Mouse (Mus musculus) brown adipose tissue, adult 24 weeks (tissue): ENCODE measurements around the gene Tmx1. TPM values are rescaled to one million over a fixed set of nuclear protein-coding genes. Genes with fewer than 3 reads are reported as not detected.
A peak's percentile ranks its signal among the peaks of the same experiment; 100 is the strongest.

Experiments used
- H3K27ac ChIP-seq: fragments of 200-500 bp; replicated peaks from 2 replicates; pipeline ENCODE4 v1.5.1; 2012; ENCODE audit warnings: low read depth, mild to moderate bottlenecking, low read length
- H3K4me1 ChIP-seq: fragments of 200-500 bp; 2 replicates; pipeline ENCODE4 v1.6.1; 2012; ENCODE audit warnings: low read length, mixed read lengths; ENCODE audit not compliant: control insufficient read depth, insufficient read depth, insufficient read length
- H3K4me3 ChIP-seq: fragments of 200-500 bp; 2 replicates; pipeline ENCODE4 v1.5.1; 2012; ENCODE audit warnings: low read depth, mild to moderate bottlenecking, low read length, moderate library complexity; ENCODE audit not compliant: insufficient read depth
- polyA plus RNA-seq: library from polyadenylated mRNA; stranded (reverse); fragments of >200 nt; gene quantifications from 2 replicates; pipeline ENCODE4 v1.2.4, GENCODE M21; 2012; ENCODE audit not compliant: missing spikeins, insufficient read depth, insufficient read length

Gene Tmx1
- polyA plus RNA-seq, 1 experiment: 24.3 TPM

DNA sequence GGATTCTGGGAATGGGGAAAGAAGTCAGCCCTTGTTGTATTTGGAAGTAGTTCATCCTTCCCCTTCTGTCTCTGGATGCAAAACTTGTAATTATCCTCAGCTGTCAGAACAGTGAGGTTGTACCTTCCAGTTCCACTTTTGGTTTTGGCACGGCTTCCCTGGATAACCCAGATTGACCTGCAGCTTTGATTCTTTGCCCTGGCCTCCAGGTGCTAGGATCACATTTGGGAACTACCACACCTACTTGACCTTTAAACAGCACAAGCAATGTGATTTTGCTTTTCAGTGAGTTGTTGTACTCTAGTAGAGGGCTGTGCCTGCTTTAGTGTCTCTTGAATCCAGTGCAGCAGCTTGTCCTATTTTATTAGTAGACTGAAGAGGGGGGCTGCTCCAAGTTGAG lies 6.7 kb downstream of the Tmx1 start:
- H3K27ac ChIP-seq: no peak overlapping the region
- H3K4me1 ChIP-seq: no peaks in the 10 kb centered on the region
- no peak overlapping the region for H3K4me3 ChIP-seq

DNA sequence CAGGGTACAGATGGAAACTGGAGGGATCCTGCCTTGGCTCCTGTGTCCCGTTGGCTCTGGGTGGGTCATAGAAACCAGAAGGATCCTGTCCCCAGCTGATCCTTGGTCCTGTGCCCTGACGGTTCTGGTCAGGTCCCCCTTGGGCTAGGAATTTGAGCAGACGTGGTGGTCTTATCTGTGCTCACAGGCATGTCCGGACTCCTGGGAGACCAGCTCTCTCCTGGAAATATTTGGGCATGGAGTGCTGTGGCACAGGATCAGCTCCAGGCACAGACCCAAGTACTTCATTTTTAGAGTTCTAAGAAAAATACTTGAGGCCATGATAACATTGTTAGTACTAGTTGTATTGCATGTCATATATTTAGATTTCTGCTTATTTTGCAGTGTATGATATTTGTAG lies 11.1 kb downstream of the Tmx1 start:
- H3K4me1 ChIP-seq: no peaks in the 10 kb centered on the region
- H3K4me3 ChIP-seq: no peak overlapping the region
- H3K27ac ChIP-seq: no peak overlapping the region

DNA sequence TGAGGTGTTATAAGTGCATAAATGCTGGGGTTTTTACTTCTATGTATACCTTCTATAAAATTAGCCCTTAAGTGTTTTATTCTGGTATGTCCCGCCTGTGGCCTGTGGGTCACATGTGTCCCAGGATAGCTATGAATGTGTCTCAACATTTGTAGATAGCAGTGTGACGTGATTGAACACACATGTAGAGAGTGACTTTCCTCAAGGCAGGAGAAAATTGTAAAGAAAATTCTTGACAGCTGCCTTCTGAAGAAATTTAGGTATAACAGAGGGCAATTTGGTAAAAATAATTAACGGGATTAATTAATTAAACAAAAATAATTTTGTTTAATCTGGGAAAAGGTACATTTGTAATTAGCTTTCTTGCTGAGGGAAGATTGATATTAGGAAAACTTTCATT lies 22.4 kb downstream of the Tmx1 start:
- Histone ChIP-seq H3K4me1 (no peaks in the 10 kb centered on the region), H3K4me3 (no peak overlapping the region), H3K27ac (no peak overlapping the region)

DNA sequence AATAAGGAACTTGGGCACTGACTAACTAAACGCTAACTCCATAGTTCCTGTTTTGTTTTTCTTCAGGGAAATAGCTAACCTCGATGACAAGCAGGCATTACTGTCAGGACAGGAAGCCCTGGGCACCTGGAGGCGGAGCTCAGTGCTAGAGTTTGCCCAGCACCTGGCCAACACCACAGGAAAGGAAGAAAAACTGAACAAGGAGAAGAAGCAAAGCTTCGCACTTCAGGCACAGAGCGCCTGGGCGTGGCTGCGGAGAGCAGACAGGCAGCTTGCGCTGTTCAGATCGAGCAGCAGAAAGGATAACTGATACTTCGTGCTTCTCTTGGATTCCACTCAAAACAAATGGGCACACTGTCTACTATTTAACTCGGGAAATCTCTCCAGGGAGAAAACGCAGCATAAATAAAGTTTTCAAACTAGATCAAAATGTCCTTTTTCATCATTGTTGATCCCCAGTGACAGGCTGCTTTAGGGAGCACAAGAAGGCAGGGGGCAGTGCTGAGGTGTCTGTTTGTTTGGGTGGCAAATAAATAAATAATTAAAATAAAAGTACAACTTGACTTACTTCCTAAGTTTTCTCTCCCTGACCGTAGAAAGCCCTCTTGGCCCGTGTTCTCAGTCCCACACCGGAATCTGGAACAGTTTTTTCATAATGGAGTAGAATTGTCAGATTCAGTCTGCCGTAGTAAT lies 24.1 kb downstream of the Tmx1 start:
- Histone ChIP-seq H3K4me3 (peak overlapping the region; percentile 43), H3K27ac (no peak overlapping the region), H3K4me1 (no peaks in the 10 kb centered on the region)

DNA sequence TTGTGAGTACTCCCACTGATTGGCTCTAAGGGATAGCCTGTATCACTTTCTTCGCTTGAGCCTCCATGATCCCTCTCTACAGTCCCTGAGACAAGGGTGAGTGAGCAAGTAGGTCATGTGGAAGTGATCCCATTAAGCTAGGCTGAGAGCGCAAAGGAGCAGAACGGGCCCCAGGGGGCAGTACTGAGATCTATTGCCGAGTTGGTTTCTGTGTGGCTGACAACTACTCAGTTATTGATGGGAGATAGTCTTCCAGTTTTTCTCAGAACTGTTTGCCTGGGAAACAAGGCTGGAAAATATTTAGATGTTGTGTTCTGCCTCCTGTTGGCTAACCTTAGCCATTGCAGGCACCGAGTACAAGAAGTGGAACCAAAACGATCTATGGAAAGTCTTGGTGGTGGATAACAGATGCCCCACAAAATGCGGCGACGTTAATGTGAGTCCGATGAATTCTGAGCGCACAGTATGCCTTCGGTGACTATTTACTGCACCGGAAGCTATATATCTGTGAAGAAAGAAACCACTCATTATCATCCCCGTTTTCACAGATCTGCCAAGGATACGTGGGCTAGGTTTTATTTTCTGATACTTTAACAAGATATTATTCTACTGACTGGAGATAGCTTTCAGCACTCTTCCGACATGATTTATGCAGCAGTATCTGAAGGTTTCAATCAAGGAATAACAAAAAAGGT lies 24.8 kb downstream of the Tmx1 start:
- peak overlapping the region; percentile 43 for H3K4me3 ChIP-seq
- H3K27ac ChIP-seq: no peak overlapping the region
- H3K4me1 ChIP-seq: no peaks in the 10 kb centered on the region

DNA sequence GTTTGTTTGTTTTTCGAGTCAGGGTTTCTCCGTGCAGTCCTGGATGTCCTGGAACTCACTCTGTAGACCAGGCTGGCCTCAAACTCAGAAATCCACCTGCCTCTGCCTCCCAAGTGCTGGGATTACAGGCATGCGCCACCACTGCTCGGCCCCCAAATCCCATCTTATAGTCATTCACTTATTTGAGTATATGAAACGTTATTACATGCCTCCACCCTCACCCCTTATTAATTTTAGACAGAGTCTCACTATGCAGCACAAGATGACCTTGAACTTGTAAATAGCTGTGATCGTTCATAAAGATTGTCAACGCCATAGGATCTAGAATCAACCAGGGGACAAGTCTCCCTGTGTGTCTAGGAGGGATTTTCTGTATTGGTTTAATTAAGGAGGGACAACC lies 33.1 kb downstream of the Tmx1 start:
- no peaks in the 10 kb centered on the region for H3K4me1 ChIP-seq
- H3K4me3 ChIP-seq: no peak overlapping the region
- no peak overlapping the region for H3K27ac ChIP-seq

DNA sequence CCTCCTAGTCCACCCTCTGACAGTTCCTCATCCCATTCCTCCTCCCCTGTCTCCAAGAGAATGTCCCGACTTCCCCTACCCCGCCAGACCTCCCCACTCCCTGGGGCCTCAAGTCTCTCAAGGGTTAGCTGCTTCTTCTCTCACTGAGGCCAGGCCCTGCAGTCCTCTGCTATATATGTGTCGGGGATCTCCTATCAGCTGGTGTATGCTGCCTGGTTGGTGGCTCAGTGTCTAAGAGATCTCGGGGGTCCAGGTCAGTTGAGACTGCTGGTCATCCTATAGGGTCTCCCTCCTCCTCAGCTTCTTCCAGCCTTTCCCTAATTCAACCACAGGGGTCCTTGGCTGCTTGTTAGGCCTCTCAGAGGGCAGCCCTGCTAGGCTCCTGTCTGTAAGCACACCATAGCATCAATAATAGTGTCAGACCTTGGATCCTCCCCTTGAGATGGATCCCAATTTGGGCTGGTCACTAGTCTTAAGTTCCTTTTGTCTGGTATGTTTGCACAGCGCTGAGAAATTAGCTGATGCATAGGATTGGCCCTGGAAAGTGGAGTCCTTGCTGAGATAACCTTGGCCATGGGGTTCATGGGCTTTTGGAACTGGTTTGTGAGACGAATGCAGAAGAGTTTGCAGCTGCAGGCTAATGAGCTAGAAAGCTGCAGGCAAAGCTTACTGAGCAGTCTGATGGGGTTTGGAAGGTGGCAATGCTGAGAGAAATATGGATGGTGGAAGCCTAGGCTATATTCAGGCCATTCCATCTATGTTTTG lies 34.0 kb downstream of the Tmx1 start:
- H3K27ac ChIP-seq: no peak overlapping the region
- no peaks in the 10 kb centered on the region for H3K4me1 ChIP-seq
- no peak overlapping the region for H3K4me3 ChIP-seq

DNA sequence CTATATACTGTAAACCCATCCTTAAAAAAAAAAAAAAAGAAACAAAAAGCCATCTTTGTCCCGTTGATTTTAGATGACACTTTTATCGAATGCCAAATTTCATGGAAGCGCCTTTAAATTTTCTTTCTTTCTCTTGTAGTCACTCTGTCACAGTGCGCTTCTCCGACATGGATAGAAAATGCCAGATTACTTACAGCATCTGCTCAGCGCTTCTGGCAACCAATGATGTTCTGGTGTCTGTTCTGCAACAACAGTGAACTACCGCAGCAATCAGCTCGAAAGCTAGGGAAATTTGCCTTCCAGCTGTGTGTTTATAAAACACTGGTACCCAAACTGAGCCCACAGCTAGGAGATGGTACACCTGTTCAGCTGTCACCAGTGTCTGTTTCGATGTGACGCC lies 39.5 kb downstream of the Tmx1 start:
- Histone ChIP-seq H3K4me3 (no peak overlapping the region), H3K27ac (no peak overlapping the region), H3K4me1 (no peaks in the 10 kb centered on the region)

DNA sequence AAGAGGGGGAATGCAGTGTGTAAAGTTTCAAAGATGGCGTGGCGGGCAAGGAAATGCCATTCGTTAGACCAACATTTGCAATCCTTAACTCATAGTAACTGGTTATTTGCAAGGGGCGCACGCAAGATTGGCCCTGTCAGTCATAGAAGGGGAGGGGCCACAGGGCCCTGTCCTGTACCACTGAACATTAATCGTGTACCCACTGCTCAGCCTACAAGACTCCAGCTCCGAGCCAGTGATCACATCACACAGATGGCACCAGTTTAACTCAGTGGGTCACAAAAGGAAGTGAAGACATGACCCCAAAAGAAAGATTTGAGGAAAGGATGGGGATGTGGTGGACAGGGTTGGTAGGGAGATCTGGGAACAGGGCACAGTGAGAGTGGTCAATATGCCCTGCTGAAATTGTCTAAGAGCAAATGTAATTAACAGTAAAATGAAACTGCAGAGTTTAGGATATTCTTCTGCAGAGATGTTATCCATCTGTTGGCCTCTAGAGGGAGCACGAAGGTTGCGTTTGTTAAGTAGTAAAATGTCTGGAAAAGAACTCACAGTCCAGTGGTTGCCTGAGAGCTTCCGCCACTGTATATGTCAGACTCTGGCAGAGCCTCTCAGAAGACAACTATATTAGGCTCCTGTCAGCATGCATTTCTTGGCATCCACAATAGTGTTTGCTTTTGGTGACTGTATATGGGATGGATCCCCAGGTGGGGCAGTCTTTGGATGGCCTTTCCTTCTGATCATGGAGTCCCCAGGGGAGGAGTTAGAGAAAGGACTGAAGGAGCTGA lies 41.8 kb downstream of the Tmx1 start:
- H3K4me1 ChIP-seq: no peaks in the 10 kb centered on the region
- H3K4me3 ChIP-seq: no peak overlapping the region
- H3K27ac ChIP-seq: no peak overlapping the region

DNA sequence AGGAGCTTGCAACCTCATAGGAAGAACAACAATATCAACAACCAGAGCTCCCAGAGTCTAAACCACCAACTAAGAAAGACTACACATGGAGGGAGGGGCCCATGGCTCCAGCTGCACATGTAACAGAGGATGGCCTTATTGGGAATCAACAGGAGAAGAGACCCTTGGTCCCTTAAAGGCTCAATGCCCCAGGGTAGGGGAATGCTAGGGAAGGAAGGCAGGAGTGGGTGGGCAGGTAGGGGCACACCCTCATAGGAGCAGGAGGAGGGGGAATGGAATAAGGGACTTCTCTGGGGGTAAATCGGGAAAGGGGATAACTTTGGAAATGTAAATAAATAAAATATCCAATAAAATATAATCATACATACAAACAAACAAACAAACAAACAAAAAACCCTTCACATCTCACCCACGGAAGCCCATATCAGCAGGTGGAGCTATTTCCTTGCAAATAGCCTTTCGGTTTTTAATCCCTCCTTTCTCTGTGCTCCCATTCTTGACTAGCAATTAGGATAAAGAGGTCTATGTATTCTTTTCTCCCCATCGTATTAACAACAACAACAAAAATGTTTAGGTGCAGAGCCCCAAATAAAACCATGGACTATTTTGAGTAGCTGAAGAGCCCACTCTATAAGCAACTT lies 42.5 kb downstream of the Tmx1 start:
- Histone ChIP-seq H3K27ac (no peak overlapping the region), H3K4me3 (no peak overlapping the region), H3K4me1 (no peaks in the 10 kb centered on the region)

DNA sequence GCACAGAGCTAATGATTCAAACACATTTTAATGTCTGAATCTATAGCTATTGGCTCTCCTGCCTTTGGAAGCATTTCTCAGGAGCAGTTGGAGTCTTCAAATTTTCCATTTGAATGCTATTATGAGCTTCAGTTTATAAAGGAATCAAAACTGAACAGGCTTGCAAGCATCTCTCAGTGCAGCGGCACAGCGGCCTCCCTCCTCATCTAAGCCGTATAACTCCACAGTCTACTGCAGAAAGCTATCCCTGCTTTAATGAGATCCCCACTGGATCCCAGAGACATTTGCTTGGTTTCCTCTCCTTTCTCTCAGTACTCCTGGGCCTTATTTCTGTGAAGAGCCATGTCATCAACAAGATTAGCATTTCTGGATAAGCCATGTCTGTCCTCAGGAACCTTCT lies 45.2 kb downstream of the Tmx1 start:
- no peak overlapping the region for H3K27ac ChIP-seq
- H3K4me1 ChIP-seq: peaks cover under 1% of the 10 kb centered on the region; the same call in 1 of the 2 replicates

DNA sequence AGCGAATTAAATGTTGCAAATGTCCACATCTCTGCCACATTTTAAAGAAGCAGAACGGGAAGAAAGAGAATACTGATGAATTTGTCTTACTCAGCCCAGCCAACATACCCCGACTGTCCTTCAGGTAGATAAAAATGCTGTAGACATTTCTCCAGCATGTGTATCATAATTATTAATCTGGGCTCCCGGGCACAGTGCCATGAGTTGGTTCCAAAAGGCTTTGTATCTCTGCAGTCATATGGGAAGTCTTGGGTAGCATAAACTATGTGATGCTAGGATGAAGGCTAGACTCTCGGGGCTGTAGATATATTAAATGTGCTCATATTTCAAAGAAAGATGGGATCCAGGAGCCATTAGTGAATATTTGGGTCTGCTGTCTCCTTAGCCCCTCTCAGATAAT lies 53.1 kb downstream of the Tmx1 start:
- no peak overlapping the region for H3K27ac ChIP-seq
- no peak overlapping the region for H3K4me3 ChIP-seq
- peaks cover 2% of the 10 kb centered on the region; the same call in 1 of the 2 replicates for H3K4me1 ChIP-seq

More for the DNA sequence above, 45.2 kb downstream of the Tmx1 start:
- H3K4me3 ChIP-seq: no peak overlapping the region

DNA sequence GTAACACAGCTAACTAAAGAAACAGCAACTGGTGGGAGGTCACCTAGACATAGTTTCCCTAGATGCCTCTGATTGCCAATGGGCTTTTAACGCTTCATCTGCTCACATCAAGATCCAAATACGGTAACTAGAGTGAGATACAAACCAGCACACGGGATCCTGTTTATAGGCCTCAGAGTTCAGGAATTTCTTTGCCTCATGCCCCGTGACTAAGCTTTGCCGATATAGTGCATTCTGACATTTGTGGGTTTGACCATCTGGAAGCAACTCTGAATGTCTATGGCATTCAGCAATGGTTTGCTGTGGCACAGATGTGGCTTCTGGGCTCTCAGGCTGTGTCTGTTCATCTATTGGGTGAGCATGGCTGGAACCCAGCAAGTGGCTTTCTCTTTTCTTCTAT lies 59.1 kb downstream of the Tmx1 start:
- H3K4me1 ChIP-seq: no peaks in the 10 kb centered on the region
- no peak overlapping the region for H3K27ac ChIP-seq
- H3K4me3 ChIP-seq: no peak overlapping the region

DNA sequence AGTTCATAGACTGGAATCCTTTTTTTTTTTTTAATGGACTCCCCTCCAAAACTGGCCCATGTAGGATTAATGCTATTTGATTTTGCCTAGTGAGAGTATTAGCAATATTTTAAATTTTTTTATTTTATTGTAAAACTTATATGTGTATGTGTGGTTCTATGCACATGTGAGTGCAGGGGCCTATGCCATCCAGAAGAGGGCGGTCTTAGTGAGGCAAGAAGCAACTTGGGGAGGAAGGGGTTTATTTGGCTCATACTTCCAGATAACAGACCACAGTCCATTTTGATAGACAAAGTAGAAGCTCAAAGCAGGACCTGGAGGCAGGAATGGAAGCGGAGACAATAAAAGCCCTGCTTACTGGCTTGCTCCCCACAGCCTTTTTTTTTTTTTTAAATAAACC lies 59.5 kb downstream of the Tmx1 start:
- Histone ChIP-seq H3K4me1 (no peaks in the 10 kb centered on the region), H3K27ac (no peak overlapping the region), H3K4me3 (no peak overlapping the region)
